Mouse (Mus musculus): Measurements from ENCODE around the gene Stard13. TPM values are rescaled to one million over a fixed set of nuclear protein-coding genes. Genes with fewer than 3 reads are reported as not detected.

The Stard13 gene
- total and polyA plus RNA-seq, 3 experiments, result not detected

DNA sequence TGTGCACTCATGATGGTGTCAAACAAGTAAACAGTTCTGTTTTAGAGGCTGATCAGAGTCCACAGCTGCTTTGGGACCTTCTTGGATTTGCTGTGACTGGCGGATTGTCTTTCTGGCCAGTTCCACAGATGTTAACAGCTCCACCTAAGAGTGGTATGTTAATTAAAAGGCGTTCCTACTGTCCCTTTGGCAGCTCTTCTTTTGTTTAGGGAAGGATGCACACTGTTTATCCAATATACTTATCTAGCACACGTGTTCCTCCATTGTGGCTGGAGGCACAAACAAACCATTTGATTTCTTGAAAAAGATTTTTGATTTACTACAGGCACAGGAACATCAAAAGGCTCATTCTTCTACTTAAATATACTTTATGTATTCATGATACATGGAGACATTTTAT is 156.7 kb downstream of the Stard13 start:
- TF ChIP-seq NELFE (IDR thresholded peaks at IDR 0.05; ENCODE audit: low read depth, low read length) (no peak), E2F4 (IDR thresholded peaks at IDR 0.05; ENCODE audit: borderline replicate concordance, low read depth, low read length) (no peak), MYC (IDR thresholded peaks at IDR 0.05; ENCODE audit: low read depth, low read length) (no peak), CTCF (IDR thresholded peaks at IDR 0.05 in 2 of 3, conservative IDR thresholded peaks at IDR 0.05 in 1 of 3; ENCODE audit: control insufficient read depth in 1 of 3, insufficient read depth in 1 of 3, low read depth in 2 of 3, low read length in 3 of 3, poor library complexity in 1 of 3, severe bottlenecking in 1 of 3) (no peak), CHD2 (IDR thresholded peaks at IDR 0.05; ENCODE audit: low read length) (no peak), ZC3H11A (IDR thresholded peaks at IDR 0.05; ENCODE audit: low read depth, low read length) (no peak), ETS1 (IDR thresholded peaks at IDR 0.05; ENCODE audit: low read depth, low read length) (no peak), BHLHE40 (IDR thresholded peaks at IDR 0.05; ENCODE audit: borderline replicate concordance, low read depth, low read length) (no peak), MAZ (IDR thresholded peaks at IDR 0.05; ENCODE audit: low read depth, low read length) (no peak), EP300 (IDR thresholded peaks at IDR 0.05; ENCODE audit: low read depth in 1 of 2, low read length in 2 of 2) (no peak), CHD1 (IDR thresholded peaks at IDR 0.05; ENCODE audit: low read depth, low read length) (no peak), MXI1 (IDR thresholded peaks at IDR 0.05; ENCODE audit: low read depth, low read length) (no peak), ZMIZ1 (IDR thresholded peaks at IDR 0.05; ENCODE audit: low read depth, low read length) (no peak)
- DNase-seq (ENCODE audit: low read depth, low spot score), result no peak
- H3K79me2 ChIP-seq (ENCODE audit: control insufficient read depth, insufficient read depth, low read length, poor library complexity), result no peaks in the 10 kb centered on the region

DNA sequence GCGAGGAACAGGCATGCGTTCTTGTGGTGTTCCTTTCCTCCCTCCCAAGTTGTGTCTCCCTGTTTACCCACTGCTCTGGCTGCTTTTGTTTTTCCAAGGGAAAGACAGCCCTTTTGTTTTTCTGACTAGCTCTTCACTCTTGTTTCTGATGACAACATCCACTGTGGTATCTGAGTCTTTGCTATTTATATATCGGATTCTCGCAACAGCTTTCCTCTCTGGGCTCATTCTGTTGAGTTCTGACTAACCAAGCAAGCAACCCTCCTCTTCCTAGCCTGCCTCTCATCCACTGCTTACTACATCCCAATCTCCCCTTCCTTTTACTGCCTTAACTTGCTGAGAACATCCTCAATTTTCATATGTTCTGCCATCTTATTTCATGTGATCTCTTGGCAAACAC is 159.4 kb downstream of the Stard13 start:
- TF ChIP-seq MYB (IDR thresholded peaks at IDR 0.05; ENCODE audit: low read depth, low read length), result no peak
- no peak for TF ChIP-seq GATA1 (IDR thresholded peaks at IDR 0.05; ENCODE audit: low read depth, low read length)
- H3K9ac ChIP-seq (ENCODE audit: control insufficient read depth, low read depth, low read length, poor library complexity, severe bottlenecking), result no peak overlapping the region
- DNase-seq (ENCODE audit: low read depth, low spot score), result no peak
- H3K27me3 ChIP-seq (ENCODE audit: control insufficient read depth in 1 of 2, insufficient read depth in 2 of 2, low read length in 2 of 2), result no peaks in the 10 kb centered on the region
- no peaks in the 10 kb centered on the region; the same call in 1 of the 2 replicates for H3K9me3 ChIP-seq (replicated peaks; ENCODE audit: insufficient read depth, low read length)
- H3K4me3 ChIP-seq (ENCODE audit: control insufficient read depth in 1 of 2, insufficient read depth in 1 of 2, low read depth in 2 of 2, low read length in 2 of 2), result no peak overlapping the region
- no peaks in the 10 kb centered on the region for H3K4me1 ChIP-seq (ENCODE audit: control insufficient read depth in 1 of 2, insufficient read depth in 2 of 2, low read length in 2 of 2)
- H3K79me2 ChIP-seq (ENCODE audit: control insufficient read depth, insufficient read depth, low read length, poor library complexity), result no peaks in the 10 kb centered on the region
- H3K36me3 ChIP-seq (ENCODE audit: control insufficient read depth in 1 of 2, insufficient read depth in 2 of 2, low read length in 2 of 2), result no peaks in the 10 kb centered on the region
- no peak overlapping the region for H3K27ac ChIP-seq (ENCODE audit: control insufficient read depth, low read depth, low read length)

More for the DNA sequence above, 156.7 kb downstream of the Stard13 start:
- H3K4me3 ChIP-seq (ENCODE audit: control insufficient read depth in 1 of 2, insufficient read depth in 1 of 2, low read depth in 2 of 2, low read length in 2 of 2), result no peak overlapping the region
- no peaks in the 10 kb centered on the region for H3K27me3 ChIP-seq (ENCODE audit: control insufficient read depth in 1 of 2, insufficient read depth in 2 of 2, low read length in 2 of 2)
- H3K4me1 ChIP-seq (ENCODE audit: control insufficient read depth in 1 of 2, insufficient read depth in 2 of 2, low read length in 2 of 2), result no peaks in the 10 kb centered on the region
- H3K9ac ChIP-seq (ENCODE audit: control insufficient read depth, low read depth, low read length, poor library complexity, severe bottlenecking), result no peak overlapping the region
- no peak overlapping the region for H3K27ac ChIP-seq (ENCODE audit: control insufficient read depth, low read depth, low read length)
- no peaks in the 10 kb centered on the region; the same call in 1 of the 2 replicates for H3K9me3 ChIP-seq (replicated peaks; ENCODE audit: insufficient read depth, low read length)
- H3K36me3 ChIP-seq (ENCODE audit: control insufficient read depth in 1 of 2, insufficient read depth in 2 of 2, low read length in 2 of 2), result no peaks in the 10 kb centered on the region

DNA sequence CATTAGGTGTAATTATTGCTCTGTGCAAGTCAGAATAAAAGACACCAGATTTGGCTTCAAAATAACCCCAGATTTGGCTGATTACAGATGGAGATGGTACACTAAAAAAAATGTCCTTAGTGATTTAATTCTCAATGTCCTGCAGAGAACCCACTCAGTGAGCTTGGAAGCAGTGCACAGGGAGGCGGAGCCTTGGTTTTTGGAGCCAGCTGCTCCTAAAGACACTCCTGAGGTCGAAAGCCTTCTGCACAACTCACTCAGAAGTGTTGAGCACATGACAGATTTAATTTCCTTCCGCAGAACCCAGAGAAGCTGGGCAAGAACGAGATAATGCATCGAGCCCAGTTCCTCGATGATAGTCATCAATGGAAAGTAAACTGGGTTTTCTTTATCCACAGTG is 162.2 kb downstream of the Stard13 start:
- Histone ChIP-seq H3K27me3 (ENCODE audit: control insufficient read depth in 1 of 2, insufficient read depth in 2 of 2, low read length in 2 of 2) (no peaks in the 10 kb centered on the region), H3K4me3 (ENCODE audit: control insufficient read depth in 1 of 2, insufficient read depth in 1 of 2, low read depth in 2 of 2, low read length in 2 of 2) (no peak overlapping the region), H3K27ac (ENCODE audit: control insufficient read depth, low read depth, low read length) (no peak overlapping the region), H3K79me2 (ENCODE audit: control insufficient read depth, insufficient read depth, low read length, poor library complexity) (no peaks in the 10 kb centered on the region), H3K36me3 (ENCODE audit: control insufficient read depth in 1 of 2, insufficient read depth in 2 of 2, low read length in 2 of 2) (no peaks in the 10 kb centered on the region), H3K9ac (ENCODE audit: control insufficient read depth, low read depth, low read length, poor library complexity, severe bottlenecking) (no peak overlapping the region), H3K9me3 (replicated peaks; ENCODE audit: insufficient read depth, low read length) (no peaks in the 10 kb centered on the region; the same call in 1 of the 2 replicates), H3K4me1 (ENCODE audit: control insufficient read depth in 1 of 2, insufficient read depth in 2 of 2, low read length in 2 of 2) (no peaks in the 10 kb centered on the region)
- DNase-seq (ENCODE audit: low read depth, low spot score), result no peak
- TF ChIP-seq MAX (IDR thresholded peaks at IDR 0.05; ENCODE audit: low read length), result no peak
- TF ChIP-seq ELF1 (IDR thresholded peaks at IDR 0.05; ENCODE audit: low read depth, low read length), result no peak
- TF ChIP-seq MAFK (IDR thresholded peaks at IDR 0.05; ENCODE audit: borderline replicate concordance, low read depth, low read length), result no peak
- no peak for TF ChIP-seq HCFC1 (IDR thresholded peaks at IDR 0.05; ENCODE audit: low read depth, low read length)
- no peak for TF ChIP-seq TCF12 (IDR thresholded peaks at IDR 0.05; ENCODE audit: low read depth, low read length)
- TF ChIP-seq EP300 (IDR thresholded peaks at IDR 0.05; ENCODE audit: low read depth in 1 of 2, low read length in 2 of 2), result no peak
- TF ChIP-seq RCOR1 (IDR thresholded peaks at IDR 0.05; ENCODE audit: low read depth, low read length), result no peak
- no peak for TF ChIP-seq MYB (IDR thresholded peaks at IDR 0.05; ENCODE audit: low read depth, low read length)
- no peak for TF ChIP-seq MEF2A (IDR thresholded peaks at IDR 0.05; ENCODE audit: extremely low read depth, insufficient replicate concordance, low read depth, low read length, poor library complexity, severe bottlenecking)
- no peak for TF ChIP-seq SIN3A (IDR thresholded peaks at IDR 0.05; ENCODE audit: low read length)
- TF ChIP-seq POLR2AphosphoS5 (IDR thresholded peaks at IDR 0.05; ENCODE audit: borderline replicate concordance, low read depth, low read length), result no peak
- TF ChIP-seq ZMIZ1 (IDR thresholded peaks at IDR 0.05; ENCODE audit: low read depth, low read length), result no peak
- TF ChIP-seq ZC3H11A (IDR thresholded peaks at IDR 0.05; ENCODE audit: low read depth, low read length), result no peak

All from MEL (cell line).